Mouse (Mus musculus) 3T3-L1 (cell line): ENCODE measurements at regions not wholly inside any gene's neighbourhood (a gene's known extent, or its start where the extent isn't known, plus 50 kb on each side); places are given as distances from the start of the nearest gene placed in this dataset.

Experiments used
- DNase-seq: peaks from one replicate; pipeline ENCODE4 v3.0.0-alpha.2; 2015; ENCODE audit warnings: low read depth, low spot score

DNA sequence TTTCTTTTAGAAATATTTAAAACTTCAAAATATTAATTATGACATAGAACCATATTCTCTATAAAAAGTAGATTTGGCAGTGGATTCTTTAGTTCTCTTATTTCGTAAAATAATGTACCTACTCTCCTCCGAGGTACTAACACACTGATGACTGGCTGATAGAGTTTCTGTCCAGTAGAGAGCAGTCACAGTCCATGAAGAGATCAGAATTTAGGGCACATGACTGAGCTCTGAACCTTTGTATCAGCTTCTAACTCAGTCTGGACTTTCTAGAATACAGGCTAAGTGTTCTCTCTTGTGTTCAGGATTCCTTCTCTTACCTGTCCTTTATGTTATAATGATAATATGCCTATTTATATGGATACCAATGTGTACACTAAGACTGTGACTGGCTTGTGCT is 494.3 kb downstream of the Cd109 start:
- DNase-seq: peak; percentile 75

GRCm38 (mm10) chr9:79111326-79111725 is 496.0 kb downstream of the Cd109 start:
- DNase-seq: no peak

DNA sequence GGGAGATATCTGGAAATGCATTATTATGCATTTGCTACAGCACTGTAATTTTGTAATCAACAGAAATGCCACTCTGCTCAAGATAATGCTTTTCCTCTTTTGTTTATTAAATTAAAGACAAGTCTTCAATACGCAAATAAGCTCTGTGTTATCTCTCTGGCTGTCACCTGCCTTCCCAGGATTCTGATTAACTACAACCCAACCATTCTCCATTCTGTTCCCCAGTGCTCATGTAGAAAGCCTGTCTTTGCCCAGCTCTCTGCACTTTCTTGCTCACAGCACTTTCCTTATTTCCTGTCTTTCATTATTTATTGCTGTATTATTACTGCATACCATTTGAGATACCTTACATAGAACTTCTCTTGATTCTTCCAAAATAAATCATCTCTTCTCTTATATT is 525.6 kb downstream of the Cd109 start:
- no peak for DNase-seq

DNA sequence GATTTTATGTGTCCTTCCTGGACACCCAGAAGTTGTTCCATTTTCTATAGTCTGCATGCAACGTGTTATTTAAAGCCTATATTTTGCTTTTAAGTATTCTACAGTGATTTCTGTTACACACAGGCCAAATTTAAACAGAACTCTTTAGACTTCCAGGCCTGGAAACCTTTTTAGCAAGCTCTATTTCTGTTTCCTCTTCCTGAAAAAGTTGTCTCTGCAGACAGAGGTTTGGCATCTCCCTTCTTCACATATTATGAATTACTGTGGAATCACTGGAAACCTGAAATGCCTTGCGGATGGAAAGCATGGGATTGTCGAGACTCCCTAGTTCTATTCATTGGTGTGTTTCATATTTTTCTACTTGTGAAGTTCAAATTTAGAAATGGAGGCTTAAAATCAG is 530.7 kb downstream of the Cd109 start:
- DNase-seq: no peak

DNA sequence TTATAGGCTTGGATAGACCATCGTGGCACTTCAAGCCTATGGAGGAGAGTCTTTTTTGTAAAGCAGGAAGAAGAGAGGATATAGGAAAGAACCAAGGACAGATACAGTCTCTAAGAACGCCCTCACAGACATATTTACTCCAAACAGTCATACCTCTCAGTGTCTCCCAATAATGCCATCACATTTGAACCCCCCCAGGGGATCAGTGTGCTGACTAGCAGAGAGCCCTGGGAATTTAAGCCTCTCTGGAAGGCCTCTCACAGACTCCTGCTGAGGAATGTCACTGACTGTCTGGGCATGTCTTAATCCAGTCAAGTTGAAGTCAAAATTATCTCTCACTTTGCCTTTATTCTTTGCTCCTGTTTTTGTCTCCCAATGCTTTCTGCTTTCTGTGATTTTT is 550.2 kb downstream of the Cd109 start:
- DNase-seq: no peak

DNA sequence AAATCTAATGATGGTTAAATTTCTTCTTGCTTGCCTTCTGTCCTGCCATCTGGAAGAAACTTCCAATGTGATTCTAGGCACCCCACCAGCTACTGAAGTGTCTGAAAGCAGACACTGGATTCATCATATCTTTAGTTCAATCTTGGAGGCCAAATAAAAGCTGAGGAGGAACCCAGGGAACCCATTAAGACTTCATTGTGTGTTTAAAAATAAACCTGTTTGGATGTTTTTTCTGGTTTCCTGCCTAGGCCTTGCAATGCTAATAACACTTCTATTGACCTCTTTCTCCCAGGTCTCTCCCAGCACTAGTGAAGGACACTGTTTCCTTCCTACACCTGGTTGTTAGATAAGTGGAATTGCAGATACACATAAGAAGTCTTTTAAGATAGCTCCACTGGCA is 545.6 kb downstream of the Col12a1 start:
- no peak for DNase-seq

DNA sequence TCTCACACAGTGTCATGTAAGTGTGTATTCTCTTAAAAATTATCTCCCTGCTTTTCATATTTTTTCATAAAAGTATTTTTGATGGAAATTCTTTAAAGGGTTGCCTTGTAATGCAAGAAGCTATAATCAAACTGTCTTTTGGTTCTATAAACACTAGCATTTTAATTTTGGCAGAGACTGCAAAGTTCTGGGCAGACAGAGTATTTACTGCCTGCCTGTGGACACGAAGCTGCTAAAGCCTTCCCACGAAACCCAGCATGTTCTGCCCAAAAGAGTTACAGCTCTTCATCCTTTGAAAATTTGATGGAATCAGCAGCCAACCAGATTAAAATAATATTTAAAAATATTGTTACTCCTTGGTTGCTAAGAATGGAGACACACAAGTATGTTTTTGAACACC is 538.7 kb downstream of the Col12a1 start:
- DNase-seq: no peak

DNA sequence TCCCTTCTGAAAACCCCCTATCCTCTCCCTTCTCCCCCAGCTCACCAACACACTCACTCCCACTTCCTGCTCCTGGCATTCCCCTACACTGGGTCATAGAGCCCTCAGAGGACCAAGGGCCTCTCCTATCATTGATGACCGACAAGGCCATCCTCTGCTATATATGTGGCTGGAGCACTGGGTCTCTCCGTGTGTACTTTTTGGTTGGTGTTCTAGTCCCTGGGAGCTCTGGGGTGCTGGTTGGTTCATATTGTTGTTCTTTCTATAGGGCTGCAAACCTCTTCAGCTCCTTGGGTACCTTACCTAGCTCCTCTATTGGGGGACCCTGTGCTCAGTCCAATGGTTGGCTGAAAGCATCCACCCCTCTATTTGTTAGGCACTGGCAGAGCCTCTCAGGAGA is 523.2 kb downstream of the Col12a1 start:
- no peak for DNase-seq

DNA sequence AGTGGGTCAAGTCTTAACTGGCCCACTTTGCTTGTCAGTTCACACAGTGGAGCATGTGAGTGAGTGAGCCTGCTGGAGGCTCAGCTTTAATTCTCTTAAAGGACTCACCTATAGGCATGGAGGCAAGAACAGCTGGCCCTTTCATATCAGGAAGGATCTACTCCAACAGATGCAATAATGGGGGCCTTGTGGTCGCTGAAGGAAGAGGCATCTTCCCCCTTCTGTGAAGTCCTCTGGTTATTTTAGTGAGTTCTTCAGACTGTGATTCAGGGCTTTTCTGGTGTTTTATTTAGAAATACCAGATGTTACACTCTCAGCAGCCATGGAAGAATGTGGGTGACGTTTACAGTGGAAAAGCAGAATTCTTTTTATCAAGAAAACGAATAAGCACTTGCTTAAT is 516.9 kb downstream of the Col12a1 start:
- no peak for DNase-seq

- peak; percentile 53 for DNase-seq
These were observed 505.3 kb downstream of the Col12a1 start for GRCm38 (mm10) chr9:79213364-79213763.

- DNase-seq: peak; percentile 92
These were observed 502.6 kb downstream of the Col12a1 start for GRCm38 (mm10) chr9:79215986-79216385.

- DNase-seq: no peak
These were observed 502.2 kb downstream of the Col12a1 start for GRCm38 (mm10) chr9:79216432-79216831.

DNA sequence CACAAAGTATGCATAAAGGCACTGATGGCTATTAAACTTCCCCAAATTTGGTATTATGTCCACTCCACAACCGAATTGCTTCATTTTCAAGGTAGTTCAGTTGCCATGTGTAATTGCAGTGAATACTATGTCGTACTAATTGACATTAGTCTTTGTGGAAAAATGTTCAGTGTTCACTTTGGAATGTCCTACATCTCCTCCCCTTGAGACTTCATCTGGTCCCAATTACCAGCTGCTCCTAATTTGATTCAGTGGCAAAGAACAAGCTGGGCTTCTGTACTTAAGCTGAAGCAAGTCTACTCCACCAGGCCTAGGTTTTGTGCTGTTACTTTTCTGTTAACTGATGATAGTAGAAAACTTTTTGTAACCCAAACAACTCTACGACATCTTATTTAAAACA is 485.6 kb downstream of the Col12a1 start:
- peak; percentile 16 for DNase-seq

- DNase-seq: no peak
These were observed 484.9 kb downstream of the Col12a1 start for GRCm38 (mm10) chr9:79233751-79234150.

DNA sequence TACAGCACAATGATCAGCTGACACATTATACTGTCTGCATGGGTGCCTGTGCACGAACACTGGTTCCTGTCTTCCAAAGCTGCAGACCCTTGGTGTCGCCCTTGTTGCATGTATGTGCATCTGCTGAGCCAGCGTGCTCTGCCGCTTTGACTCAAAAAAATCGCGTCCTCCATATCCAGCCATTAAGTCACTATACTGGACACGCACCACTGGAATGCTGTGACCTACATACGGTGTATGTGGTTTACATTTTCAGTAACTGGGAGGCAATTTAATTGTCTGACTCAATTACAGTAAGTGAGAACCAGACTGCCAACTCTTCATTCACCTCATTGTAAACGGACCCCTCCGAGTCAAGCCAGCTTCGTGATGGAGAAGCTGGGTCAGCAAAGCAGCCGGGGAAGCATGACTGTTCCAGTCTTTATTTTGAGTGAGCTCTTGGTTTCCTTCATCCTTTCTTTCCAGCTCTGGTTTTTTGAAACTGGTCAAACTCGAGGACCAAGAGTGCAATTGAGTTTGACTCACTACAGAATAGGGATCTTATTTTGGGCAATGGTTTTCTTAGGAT is 448.9 kb downstream of the Col12a1 start:
- no peak for DNase-seq

- DNase-seq: peak; percentile 70
These were observed 448.4 kb downstream of the Col12a1 start for GRCm38 (mm10) chr9:79270256-79270655.

- DNase-seq: no peak
These were observed 430.8 kb downstream of the Col12a1 start for GRCm38 (mm10) chr9:79287849-79288248.

DNA sequence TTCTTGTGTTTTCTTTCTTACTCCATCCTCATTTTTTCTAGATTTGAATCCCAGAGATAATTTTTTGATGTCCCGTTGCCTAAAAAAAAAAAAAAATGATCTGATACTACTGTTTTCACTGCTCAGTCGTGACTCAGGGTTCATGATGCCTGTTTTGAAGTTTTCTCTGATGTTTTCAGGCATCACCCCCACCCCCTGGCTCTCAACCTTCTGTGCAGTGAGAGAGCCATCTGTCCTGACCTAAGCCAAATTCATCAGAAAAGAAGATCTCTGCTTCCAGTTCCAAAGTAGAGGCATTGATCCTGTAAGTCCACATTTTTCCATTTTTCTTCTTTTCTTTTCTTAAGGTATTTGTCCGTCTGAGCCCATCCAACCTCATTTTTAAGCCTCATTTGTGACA is 423.3 kb downstream of the Col12a1 start:
- DNase-seq: no peak

DNA sequence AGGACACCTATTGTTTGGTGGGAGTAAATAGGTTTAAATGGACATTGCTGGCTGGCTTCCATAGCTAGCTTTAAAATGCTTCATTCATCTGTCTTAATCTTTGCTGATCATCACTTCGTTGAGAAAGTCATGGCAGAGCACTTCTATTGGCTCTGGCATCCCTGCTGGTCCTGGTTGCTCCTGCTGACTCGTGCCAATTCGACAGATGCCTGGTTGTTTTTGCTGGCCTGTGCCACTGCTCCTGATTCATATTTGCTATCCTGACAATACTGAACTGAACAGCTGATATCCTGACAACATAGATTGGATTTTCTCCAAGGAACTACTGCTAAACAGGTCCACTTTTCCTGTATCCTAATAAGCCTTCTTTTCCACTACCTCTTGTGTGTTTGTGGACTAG is 417.1 kb downstream of the Col12a1 start:
- peak; percentile 29 for DNase-seq

GRCm38 (mm10) chr9:79310591-79310990 is 408.0 kb downstream of the Col12a1 start:
- peak; percentile 15 for DNase-seq

DNA sequence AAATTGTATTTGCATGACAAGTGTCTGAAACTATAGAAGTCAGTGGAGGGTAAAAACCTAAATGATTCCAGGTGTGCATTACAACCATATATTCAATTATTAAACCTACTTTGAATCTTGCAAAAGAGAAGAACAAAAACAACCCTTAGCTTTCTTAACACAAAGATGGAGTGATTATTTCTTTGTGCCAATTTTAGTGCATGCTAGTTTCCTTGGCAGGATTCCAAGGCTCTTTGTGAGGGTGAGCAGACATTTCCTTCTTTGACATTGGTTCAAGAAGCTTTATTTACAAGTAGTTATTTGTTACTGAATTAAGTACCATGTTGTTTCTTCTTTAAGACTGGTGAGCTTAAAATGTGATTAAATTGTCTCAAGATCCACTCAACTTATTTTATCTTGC is 401.2 kb downstream of the Col12a1 start:
- peak; percentile 18 for DNase-seq

- no peak for DNase-seq
These were observed 372.1 kb downstream of the Col12a1 start for GRCm38 (mm10) chr9:79346371-79347096.

DNA sequence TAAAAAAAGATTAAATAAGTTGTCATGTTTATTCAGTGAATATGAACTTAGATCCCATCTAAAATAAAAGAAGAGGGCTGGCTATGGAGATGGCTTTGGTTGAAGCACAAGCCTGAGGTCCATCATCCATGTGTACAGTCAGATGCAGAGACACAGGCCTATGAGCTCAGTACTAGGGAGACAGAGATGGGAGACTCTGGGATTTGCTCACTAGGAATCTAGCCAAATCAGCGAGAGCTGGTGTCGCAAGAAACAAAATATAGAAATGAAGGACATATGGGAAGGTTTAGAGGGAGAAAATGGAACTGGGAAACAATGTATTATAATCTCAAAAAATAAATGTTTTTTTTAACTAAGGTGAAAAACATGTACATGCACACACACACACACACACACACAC is 326.6 kb downstream of the Col12a1 start:
- no peak for DNase-seq

DNA sequence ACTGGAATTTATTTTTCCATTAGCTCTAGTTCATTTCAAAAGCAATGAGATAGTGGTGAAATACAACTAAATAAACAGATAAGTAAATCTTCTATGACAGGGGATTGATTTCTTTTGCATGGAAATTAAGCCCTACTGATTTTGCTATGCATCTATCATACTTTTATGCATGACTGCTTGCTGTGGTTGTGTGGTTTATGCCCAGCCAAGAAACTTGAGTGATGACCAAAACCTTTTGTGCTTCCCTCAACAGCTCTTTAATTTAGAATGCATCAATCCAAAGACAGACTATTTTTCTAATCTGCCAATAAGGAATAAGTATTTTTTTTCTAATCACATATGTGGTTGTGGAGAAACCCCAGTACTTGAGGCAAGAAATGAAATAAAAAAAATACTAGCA is 303.6 kb downstream of the Col12a1 start:
- peak; percentile 18 for DNase-seq
